Mouse (Mus musculus) liver, embryonic 11.5 days (tissue): ENCODE data around the gene Fam204a. TPM values are rescaled to one million over a fixed set of nuclear protein-coding genes. Genes with fewer than 3 reads are reported as not detected.

Experiments
- ATAC-seq: fragments of 200-750 bp; cut with Nextera tagmentation; replicated peaks from 2 replicates; pipeline ENCODE4 v1.8.0; 2017; ENCODE audit warnings: moderate number of reproducible peaks, mild to moderate bottlenecking, moderate TSS enrichment, moderate library complexity; ENCODE audit not compliant: low FRiP score
- DNase-seq: peaks from one replicate; pipeline ENCODE4 v3.0.0-alpha.2; 2017; ENCODE audit warnings: low spot score
- H3K27ac ChIP-seq: fragments of 300-500 bp; sonication (generic); 2 replicates; pipeline ENCODE4 v1.5.1; 2014; ENCODE audit warnings: mild to moderate bottlenecking, low read depth, low read length, control low read depth
- H3K27me3 ChIP-seq: fragments of 300-500 bp; sonication (generic); replicated peaks from 2 replicates; pipeline ENCODE4 v1.6.1; 2014; ENCODE audit warnings: low read length, mixed read lengths; ENCODE audit not compliant: control insufficient read depth, insufficient read depth
- H3K36me3 ChIP-seq: fragments of 300-500 bp; sonication (generic); 2 replicates; pipeline ENCODE4 v1.6.1; 2014; ENCODE audit warnings: mild to moderate bottlenecking, low read length, moderate library complexity, mixed read lengths; ENCODE audit not compliant: control insufficient read depth, insufficient read depth
- H3K4me1 ChIP-seq: fragments of 300-500 bp; sonication (generic); replicated peaks from 2 replicates; pipeline ENCODE4 v1.6.1; 2014; ENCODE audit warnings: low read length, mixed read lengths; ENCODE audit not compliant: control insufficient read depth, insufficient read depth
- H3K4me2 ChIP-seq: fragments of 300-500 bp; sonication (generic); 2 replicates; pipeline ENCODE4 v1.6.1; 2014; ENCODE audit warnings: mild to moderate bottlenecking, control low read depth, moderate library complexity
- H3K4me3 ChIP-seq: fragments of 300-500 bp; sonication (generic); 2 replicates; pipeline ENCODE4 v1.5.1; 2014; ENCODE audit warnings: low read depth, low read length, control low read depth
- H3K9ac ChIP-seq: fragments of 300-500 bp; sonication (generic); 2 replicates; pipeline ENCODE4 v1.6.1; 2014; ENCODE audit warnings: low read depth, low read length, control low read depth
- H3K9me3 ChIP-seq: fragments of 300-500 bp; sonication (generic); 2 replicates; pipeline ENCODE4 v1.6.1; 2016; ENCODE audit warnings: low read length, inconsistent platforms, mixed read lengths; ENCODE audit not compliant: control insufficient read depth
- WGBS: fragments of 180-500 bp; shearing (Covaris S2); extraction: QIAGEN DNeasy Blood & Tissue Kit; methylation state at CpG from one replicate; pipeline ENCODE4 v1.1.7; 2014; 5-methylcytosine and 5-hydroxymethylcytosine counted together
- polyA plus RNA-seq: library from polyadenylated mRNA; unstranded; fragments of >200 nt; fragmentation: Nextera tagmentation; extraction: Ambion mirVana; gene quantifications from 2 replicates; pipeline ENCODE4 v1.2.1, GENCODE M21; 2014

Fam204a gene
- polyA plus RNA-seq, 1 experiment from 2014 or later: 43.1 TPM

GRCm38 (mm10) chr19:60231542-60231941, 5.0 kb upstream of the Fam204a start:
- no peak for ATAC-seq
- WGBS: 73% methylated on average over 2 of the region's 2 CpGs
- H3K4me2 ChIP-seq: no peak overlapping the region

GRCm38 (mm10) chr19:60226845-60227235, 339 bp upstream of the Fam204a start:
- DNase-seq (no peak), ATAC-seq (no peak)
- no peak overlapping the region for H3K9ac ChIP-seq
- WGBS: 53% methylated on average over 8 of the region's 8 CpGs
- no peaks in the 10 kb centered on the region for H3K4me1 ChIP-seq
- H3K4me3 ChIP-seq: peak overlapping the region; percentile 16; the same call in 1 of the 2 replicates
- no peaks in the 10 kb centered on the region for H3K36me3 ChIP-seq
- peak overlapping the region; percentile 64 for H3K4me2 ChIP-seq
- H3K27me3 ChIP-seq: no peaks in the 10 kb centered on the region
- no peak overlapping the region for H3K27ac ChIP-seq
- H3K9me3 ChIP-seq: no peaks in the 10 kb centered on the region

More at GRCm38 (mm10) chr19:60231542-60231941, 5.0 kb upstream of the Fam204a start:
- Histone ChIP-seq H3K27ac (no peak overlapping the region), H3K4me3 (no peak overlapping the region), H3K27me3 (no peaks in the 10 kb centered on the region), H3K36me3 (no peaks in the 10 kb centered on the region), H3K4me1 (no peaks in the 10 kb centered on the region), H3K9ac (no peak overlapping the region), H3K9me3 (no peaks in the 10 kb centered on the region)
- DNase-seq: no peak

- Histone ChIP-seq H3K4me1 (no peaks in the 10 kb centered on the region), H3K36me3 (no peaks in the 10 kb centered on the region), H3K27ac (no peak overlapping the region), H3K4me3 (no peak overlapping the region), H3K27me3 (no peaks in the 10 kb centered on the region), H3K9ac (no peak overlapping the region), H3K9me3 (no peaks in the 10 kb centered on the region), H3K4me2 (no peak overlapping the region)
- no peak for DNase-seq
- ATAC-seq: no peak
- 87% methylated on average over 7 of the region's 7 CpGs for WGBS
Observed at GRCm38 (mm10) chr19:60219395-60219794, 7.1 kb downstream of the Fam204a start.

- Histone ChIP-seq H3K9me3 (no peaks in the 10 kb centered on the region), H3K36me3 (no peaks in the 10 kb centered on the region), H3K9ac (no peak overlapping the region), H3K4me1 (no peaks in the 10 kb centered on the region), H3K4me3 (no peak overlapping the region), H3K27me3 (no peaks in the 10 kb centered on the region), H3K4me2 (no peak overlapping the region), H3K27ac (no peak overlapping the region)
- ATAC-seq (no peak), DNase-seq (no peak)
- 79% methylated on average over 2 of the region's 2 CpGs for WGBS
Observed at GRCm38 (mm10) chr19:60217985-60218384, 8.5 kb downstream of the Fam204a start.

- Histone ChIP-seq H3K9ac (no peak overlapping the region), H3K4me2 (no peak overlapping the region), H3K4me3 (no peak overlapping the region), H3K9me3 (no peaks in the 10 kb centered on the region), H3K36me3 (no peaks in the 10 kb centered on the region), H3K27me3 (no peaks in the 10 kb centered on the region), H3K27ac (no peak overlapping the region), H3K4me1 (no peaks in the 10 kb centered on the region)
- DNase-seq (no peak), ATAC-seq (no peak)
Observed at GRCm38 (mm10) chr19:60208173-60208572, 18.3 kb downstream of the Fam204a start.

- ATAC-seq (no peak), DNase-seq (no peak)
- H3K4me1 ChIP-seq: no peaks in the 10 kb centered on the region
- H3K27ac ChIP-seq: no peak overlapping the region
- H3K36me3 ChIP-seq: peaks cover 2% of the 10 kb centered on the region; the same call in 1 of the 2 replicates
- no peak overlapping the region for H3K4me2 ChIP-seq
- H3K9me3 ChIP-seq: no peaks in the 10 kb centered on the region
- no peaks in the 10 kb centered on the region for H3K27me3 ChIP-seq
- no peak overlapping the region for H3K4me3 ChIP-seq
- H3K9ac ChIP-seq: no peak overlapping the region
- WGBS: 81% methylated on average over 7 of the region's 7 CpGs
Observed at GRCm38 (mm10) chr19:60204176-60204575, 22.3 kb downstream of the Fam204a start.

GRCm38 (mm10) chr19:60200294-60200693, 26.2 kb downstream of the Fam204a start:
- no peak overlapping the region for H3K4me3 ChIP-seq
- no peak overlapping the region for H3K27ac ChIP-seq
- H3K4me1 ChIP-seq: no peaks in the 10 kb centered on the region
- WGBS: 27% methylated on average over 2 of the region's 2 CpGs
- H3K4me2 ChIP-seq: no peak overlapping the region
- no peak for ATAC-seq
- DNase-seq: no peak
- H3K9me3 ChIP-seq: no peaks in the 10 kb centered on the region
- H3K27me3 ChIP-seq: no peaks in the 10 kb centered on the region
- peaks cover 2% of the 10 kb centered on the region; the same call in 1 of the 2 replicates for H3K36me3 ChIP-seq
- H3K9ac ChIP-seq: no peak overlapping the region

GRCm38 (mm10) chr19:60199152-60199551, 27.3 kb downstream of the Fam204a start:
- ATAC-seq: no peak
- Histone ChIP-seq H3K27me3 (no peaks in the 10 kb centered on the region), H3K36me3 (peaks cover 2% of the 10 kb centered on the region; the same call in 1 of the 2 replicates), H3K4me2 (no peak overlapping the region), H3K9ac (no peak overlapping the region), H3K4me3 (no peak overlapping the region), H3K27ac (no peak overlapping the region), H3K4me1 (no peaks in the 10 kb centered on the region), H3K9me3 (no peaks in the 10 kb centered on the region)
- DNase-seq: no peak

GRCm38 (mm10) chr19:60192790-60193189, 33.7 kb downstream of the Fam204a start:
- H3K4me2 ChIP-seq: no peak overlapping the region
- no peak for ATAC-seq
- H3K4me3 ChIP-seq: no peak overlapping the region
- no peaks in the 10 kb centered on the region for H3K9me3 ChIP-seq
- no peaks in the 10 kb centered on the region for H3K27me3 ChIP-seq
- no peaks in the 10 kb centered on the region for H3K4me1 ChIP-seq
- no peak overlapping the region for H3K9ac ChIP-seq
- no peaks in the 10 kb centered on the region; the same call in 1 of the 2 replicates for H3K36me3 ChIP-seq
- no peak overlapping the region for H3K27ac ChIP-seq
- DNase-seq: no peak
- WGBS: 85% methylated on average over 4 of the region's 4 CpGs
